Mouse (Mus musculus) embryo, embryonic 11.5 days (tissue): ENCODE measurements around the gene Nmi.
A peak's percentile ranks its signal among the peaks of the same experiment; 100 is the strongest.

ENCODE experiments used
- DNase-seq: peaks from one replicate; pipeline ENCODE4 v3.0.0-alpha.2; 2012; ENCODE audit warnings: low read depth, low spot score

Nmi gene

DNA sequence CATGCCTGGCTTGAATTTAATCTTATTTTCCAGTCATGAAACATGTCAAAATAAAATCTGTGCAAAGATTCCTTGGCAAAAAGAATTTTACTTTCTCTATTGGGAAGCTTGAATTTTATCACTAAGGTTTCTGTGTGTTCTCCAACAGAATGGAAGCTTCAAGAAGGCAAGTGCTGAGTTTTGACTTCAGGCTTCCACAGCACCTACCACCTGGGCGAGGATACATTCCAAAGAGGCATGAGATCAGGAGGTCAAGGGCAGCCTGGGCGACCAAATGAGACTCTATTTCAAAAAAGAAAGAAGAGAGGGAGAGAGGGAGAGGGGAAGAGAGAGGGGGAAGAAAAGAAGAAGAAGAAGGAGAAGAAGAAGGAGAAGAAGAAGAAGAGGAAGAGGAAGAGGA is 27.5 kb downstream of the Nmi start:
- DNase-seq, result no peak

- DNase-seq, result no peak
These were observed 31.5 kb downstream of the Nmi start for GRCm38 (mm10) chr2:51941832-51942231.

DNA sequence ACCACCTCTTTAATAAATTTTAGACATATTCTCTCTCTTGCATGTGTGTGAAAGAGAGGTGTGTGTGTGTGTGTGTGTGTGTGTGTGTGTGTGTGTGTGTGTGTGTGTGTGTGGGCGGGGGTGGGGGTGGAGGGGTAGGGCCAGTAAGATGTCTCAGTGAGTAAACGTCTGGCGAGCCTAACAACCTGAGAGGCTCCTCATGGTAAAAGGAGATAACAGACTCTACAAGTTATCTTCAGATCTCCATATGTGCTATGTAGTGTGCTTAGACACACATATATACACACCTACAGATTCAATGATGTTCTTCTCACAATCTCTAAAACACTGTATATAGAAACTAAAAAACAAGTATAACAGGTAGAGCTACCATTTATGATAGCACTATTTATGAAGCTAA is 34.5 kb downstream of the Nmi start:
- no peak for DNase-seq

DNA sequence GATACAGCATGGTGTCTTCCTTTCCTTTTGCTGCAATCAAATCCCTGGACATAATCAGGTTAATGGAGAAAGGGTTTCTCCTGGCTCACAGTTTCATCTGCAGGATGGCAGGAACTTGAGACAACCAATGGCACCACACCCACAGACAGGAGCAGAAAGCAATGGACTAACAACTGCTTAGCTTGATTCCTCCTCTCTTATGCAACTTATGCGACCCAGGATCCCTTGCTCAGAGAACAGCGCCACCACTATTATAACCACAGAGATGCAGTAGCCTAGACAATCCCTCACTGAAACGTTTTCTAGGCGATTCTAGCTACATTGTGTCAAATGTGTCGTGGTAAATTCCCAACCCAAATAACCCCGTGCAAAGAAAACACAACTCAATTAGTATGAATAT is 36.3 kb downstream of the Nmi start:
- no peak for DNase-seq

GRCm38 (mm10) chr2:51936585-51936984 is 36.7 kb downstream of the Nmi start:
- no peak for DNase-seq

GRCm38 (mm10) chr2:51935921-51936320 is 37.4 kb downstream of the Nmi start:
- no peak for DNase-seq

DNA sequence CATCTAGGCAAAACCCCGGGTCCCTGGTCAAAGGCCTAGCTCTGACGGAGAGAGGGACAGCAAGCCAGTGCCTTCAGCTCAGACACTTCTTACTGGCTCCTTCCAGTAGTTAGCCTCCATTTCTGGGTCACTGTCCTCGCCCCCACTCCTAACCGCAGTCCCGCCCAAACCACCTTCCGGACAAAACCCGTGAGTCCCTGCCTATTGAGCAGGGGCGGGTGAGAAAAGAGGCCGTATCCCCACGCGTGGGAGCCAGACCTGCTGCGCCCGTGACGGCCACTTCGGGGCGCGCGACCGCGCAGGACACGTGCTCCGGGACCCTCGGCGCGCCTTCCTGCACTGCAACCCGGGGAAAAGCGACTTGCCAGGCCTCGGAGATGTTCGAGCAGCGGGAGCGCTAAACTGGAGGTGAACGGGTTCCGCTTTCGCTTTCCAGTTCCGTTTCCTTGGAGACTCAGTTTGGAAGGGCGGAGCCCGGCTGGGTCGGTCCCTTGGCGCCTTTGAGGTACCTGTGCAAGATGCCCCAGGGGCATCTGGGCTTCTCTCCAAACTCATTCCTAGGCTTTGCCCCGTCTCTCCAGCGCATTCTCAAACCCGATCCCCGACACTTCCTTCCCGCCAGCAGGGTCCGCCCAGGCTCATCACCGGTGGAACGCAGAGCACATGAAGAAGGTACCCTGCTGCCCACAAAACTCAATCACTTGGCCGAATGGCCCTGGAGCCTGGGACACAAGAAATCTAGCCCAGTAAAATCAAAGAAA is 38.5 kb downstream of the Nmi start, which contains the start of gene Rbm43:
TSS of gene Rbm43 (minus strand) at position 590 of the 761 bp plus-strand sequence.
- peak; percentile 51 for DNase-seq

- DNase-seq, result no peak
These were observed 39.8 kb downstream of the Nmi start for GRCm38 (mm10) chr2:51933341-51934134.

DNA sequence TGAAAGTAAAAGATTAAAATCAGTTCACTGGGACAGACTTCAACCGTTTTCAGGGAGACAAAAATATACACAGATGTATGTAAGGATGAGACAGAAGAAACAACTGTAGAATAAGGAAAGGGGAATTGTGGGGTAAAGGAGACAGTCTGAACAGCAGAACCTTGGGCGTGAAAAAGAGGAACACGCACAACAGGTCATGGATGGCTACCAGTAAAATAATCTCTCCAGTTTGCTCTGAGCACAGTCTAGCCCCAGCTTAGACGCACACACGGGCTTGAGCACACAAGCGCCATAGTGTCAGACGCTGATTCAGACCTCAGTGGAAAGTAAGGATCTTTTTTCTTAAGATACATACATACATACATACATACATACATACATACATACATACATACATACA is 42.1 kb downstream of the Nmi start:
- DNase-seq, result no peak

DNA sequence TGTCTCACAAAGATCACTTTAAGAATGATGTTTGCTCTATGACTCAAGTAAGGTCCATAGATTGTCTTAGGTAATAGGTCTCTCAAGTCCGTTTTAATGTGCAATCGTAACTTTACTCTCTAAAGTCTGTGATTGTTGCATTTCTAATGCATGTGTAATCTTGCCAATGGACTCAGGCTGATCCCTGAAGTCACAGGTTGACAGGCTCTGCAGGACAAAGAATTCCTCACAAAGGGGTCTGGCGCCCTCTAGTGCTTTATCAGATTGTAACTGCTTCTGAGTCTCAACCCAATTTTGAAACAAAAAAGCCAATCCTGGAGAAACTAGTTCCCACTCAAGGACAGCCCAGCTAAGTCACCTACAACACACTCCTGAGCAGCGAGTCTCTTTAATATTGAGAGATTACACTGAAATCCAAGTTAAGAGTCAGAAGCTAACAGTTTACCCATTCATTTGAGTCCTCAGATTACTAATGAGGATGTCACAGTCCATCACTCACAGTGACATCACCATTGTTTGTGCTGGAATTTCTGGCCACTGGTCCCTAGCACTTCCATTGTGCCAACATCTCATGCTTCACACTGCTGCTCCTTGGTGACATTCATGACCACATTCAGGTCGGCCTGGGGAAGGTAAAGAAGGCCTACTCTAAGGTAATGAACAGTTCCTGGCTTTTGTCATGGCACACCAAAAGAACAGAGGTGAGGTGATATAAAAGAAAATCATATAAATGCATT is 58.2 kb downstream of the Nmi start:
- DNase-seq, result peak; percentile 69

- no peak for DNase-seq
These were observed 58.8 kb downstream of the Nmi start for GRCm38 (mm10) chr2:51914532-51914931.

- DNase-seq, result peak; percentile 40
These were observed 60.6 kb downstream of the Nmi start for GRCm38 (mm10) chr2:51912740-51913139.

DNA sequence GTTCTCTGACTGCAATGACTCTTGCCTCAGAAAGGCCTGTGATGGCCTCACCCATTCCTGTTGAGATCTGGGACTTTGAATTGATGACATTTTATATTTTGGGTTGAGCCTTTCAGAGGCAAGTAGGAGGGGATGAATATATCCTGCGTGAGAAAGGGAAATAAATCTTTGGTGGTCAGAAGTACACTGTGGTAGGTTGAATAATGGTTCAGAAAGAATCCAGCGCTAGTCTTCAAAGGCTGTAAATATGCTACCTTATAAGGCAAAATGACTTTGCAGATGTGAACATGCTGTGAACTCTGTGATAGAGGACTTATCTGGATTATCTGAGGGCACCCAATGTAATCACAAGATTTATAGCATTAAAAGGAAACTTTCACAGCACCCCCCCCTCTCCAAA is 61.4 kb downstream of the Nmi start:
- no peak for DNase-seq

- DNase-seq, result no peak
These were observed 65.7 kb downstream of the Nmi start for GRCm38 (mm10) chr2:51907538-51908110.

GRCm38 (mm10) chr2:51905637-51906036 is 67.7 kb downstream of the Nmi start:
- DNase-seq, result no peak
